Mouse (Mus musculus) CH12.LX (cell line): ENCODE measurements around the gene S100a13. TPM values are rescaled to one million over a fixed set of nuclear protein-coding genes. Genes with fewer than 3 reads are reported as not detected.

Experiments
- DNase-seq: peaks from one replicate; pipeline ENCODE4 v3.0.0-alpha.2; 2013; ENCODE audit errors: extremely low read depth
- H3K27ac ChIP-seq: 2 replicates; pipeline ENCODE4 v1.5.1; 2012; ENCODE audit warnings: low read depth, mild to moderate bottlenecking, control low read depth, moderate library complexity; ENCODE audit not compliant: insufficient read depth
- H3K27me3 ChIP-seq: replicated peaks from 2 replicates; pipeline ENCODE3; 2012; ENCODE audit warnings: inconsistent platforms
- H3K36me3 ChIP-seq, 2 experiments: replicated peaks in 1 of 2; 2 replicates each; pipeline versions ENCODE3 to v1.6.1; 2012; ENCODE audit warnings: inconsistent platforms in 1 of 2, low read length in 1 of 2, mild to moderate bottlenecking in 1 of 2, mixed read lengths in 1 of 2, moderate library complexity in 1 of 2; ENCODE audit not compliant: control insufficient read depth in 1 of 2, insufficient read depth in 1 of 2
- H3K4me1 ChIP-seq, 2 experiments: 2 replicates each; pipeline ENCODE4 v1.6.1; 2012; ENCODE audit warnings: inconsistent platforms in 1 of 2, moderate library complexity in 1 of 2; ENCODE audit not compliant: insufficient read depth in 2 of 2, control insufficient read depth in 1 of 2
- H3K4me2 ChIP-seq: 2 replicates; pipeline ENCODE4 v1.6.1; 2012; ENCODE audit warnings: low read depth, mild to moderate bottlenecking, control low read depth; ENCODE audit not compliant: poor library complexity, insufficient read depth, severe bottlenecking
- H3K4me3 ChIP-seq, 3 experiments: fragments of 150-350 bp in 1 of 3; sonication (generic) in 1 of 3; replicated peaks in 1 of 3; 2 replicates each; pipeline versions ENCODE3 to v1.5.1; 2011 to 2012; ENCODE audit warnings: low read depth in 2 of 3, low read length in 2 of 3, mild to moderate bottlenecking in 2 of 3, moderate library complexity in 2 of 3, control low read depth in 1 of 3, improper control_type of control experiment in 1 of 3, inconsistent platforms in 1 of 3, mixed read lengths in 1 of 3; ENCODE audit not compliant: poor library complexity in 1 of 3
- H3K79me2 ChIP-seq: replicated peaks from 2 replicates; pipeline ENCODE4 v1.6.1; 2012; ENCODE audit warnings: mild to moderate bottlenecking, moderate library complexity; ENCODE audit not compliant: control insufficient read depth, poor library complexity, insufficient read depth, severe bottlenecking; ENCODE audit errors: extremely low read depth
- H3K9ac ChIP-seq: 2 replicates; pipeline ENCODE4 v1.6.1; 2012; ENCODE audit warnings: low read depth, mild to moderate bottlenecking, control low read depth, moderate library complexity; ENCODE audit not compliant: insufficient read depth
- H3K9me3 ChIP-seq: replicated peaks from 2 replicates; pipeline ENCODE3; 2012; ENCODE audit warnings: low read length, inconsistent platforms, mixed read lengths
- CHD1 ChIP-seq: IDR thresholded peaks from 2 replicates; pipeline ENCODE4 v1.6.1; 2012; ENCODE audit warnings: low read depth, low read length, improper control_type of control experiment, inconsistent platforms
- CHD2 ChIP-seq: IDR thresholded peaks from 2 replicates; pipeline ENCODE4 v1.6.1; 2011; ENCODE audit warnings: low read length, improper control_type of control experiment
- CTCF ChIP-seq, 2 experiments: IDR thresholded peaks in 1 of 2; conservative IDR thresholded peaks in 1 of 2; 2 replicates each; pipeline ENCODE4 v1.5.1; 2011 to 2012; ENCODE audit warnings: low read depth in 2 of 2, low read length in 2 of 2, improper control_type of control experiment in 1 of 2, inconsistent platforms in 1 of 2, mild to moderate bottlenecking in 1 of 2, moderate library complexity in 1 of 2
- E2F4 ChIP-seq: IDR thresholded peaks from 2 replicates; pipeline ENCODE4 v1.6.1; 2011; ENCODE audit warnings: low read depth, low read length, improper control_type of control experiment; ENCODE audit not compliant: insufficient replicate concordance
- ELF1 ChIP-seq: IDR thresholded peaks from 2 replicates; pipeline ENCODE4 v1.6.1; 2014; ENCODE audit warnings: low read depth, mild to moderate bottlenecking, inconsistent platforms, low read length, improper control_type of control experiment
- EP300 ChIP-seq: IDR thresholded peaks from 2 replicates; pipeline ENCODE4 v1.6.1; 2011; ENCODE audit warnings: low read length, improper control_type of control experiment
- ETS1 ChIP-seq: conservative IDR thresholded peaks from 2 replicates; pipeline ENCODE4 v1.6.1; 2012; ENCODE audit warnings: low read depth, mild to moderate bottlenecking, inconsistent platforms, low read length, improper control_type of control experiment, moderate library complexity
- GABPA ChIP-seq: IDR thresholded peaks from 2 replicates; pipeline ENCODE4 v1.6.1; 2012; ENCODE audit warnings: low read depth, low read length, improper control_type of control experiment, inconsistent platforms; ENCODE audit not compliant: insufficient replicate concordance
- HCFC1 ChIP-seq: IDR thresholded peaks from 2 replicates; pipeline ENCODE4 v1.6.1; 2012; ENCODE audit warnings: low read depth, mild to moderate bottlenecking, inconsistent platforms, low read length, improper control_type of control experiment
- IRF4 ChIP-seq: IDR thresholded peaks from 2 replicates; pipeline ENCODE4 v1.6.1; 2014; ENCODE audit warnings: low read depth, mild to moderate bottlenecking, inconsistent platforms, low read length, improper control_type of control experiment
- JUN ChIP-seq: IDR thresholded peaks from 2 replicates; pipeline ENCODE4 v1.6.1; 2011; ENCODE audit warnings: low read depth, mild to moderate bottlenecking, low read length, improper control_type of control experiment, moderate library complexity; ENCODE audit not compliant: insufficient read depth
- MAFK ChIP-seq: IDR thresholded peaks from 2 replicates; pipeline ENCODE4 v1.6.1; 2011; ENCODE audit warnings: low read length, improper control_type of control experiment; ENCODE audit not compliant: insufficient replicate concordance
- MAX ChIP-seq: IDR thresholded peaks from 2 replicates; pipeline ENCODE4 v1.6.1; 2011; ENCODE audit warnings: low read length, improper control_type of control experiment
- MAZ ChIP-seq: IDR thresholded peaks from 2 replicates; pipeline ENCODE4 v1.6.1; 2012; ENCODE audit warnings: low read depth, mild to moderate bottlenecking, inconsistent platforms, low read length, improper control_type of control experiment, moderate library complexity
- NRF1 ChIP-seq: IDR thresholded peaks from 2 replicates; pipeline ENCODE4 v1.6.1; 2014; ENCODE audit warnings: low read depth, mild to moderate bottlenecking, inconsistent platforms, low read length, improper control_type of control experiment, moderate library complexity
- PAX5 ChIP-seq: IDR thresholded peaks from 2 replicates; pipeline ENCODE4 v1.6.1; 2012; ENCODE audit warnings: low read length, inconsistent platforms, mixed read lengths
- POLR2A ChIP-seq: IDR thresholded peaks from 2 replicates; pipeline ENCODE4 v1.6.1; 2011; ENCODE audit warnings: low read depth, mild to moderate bottlenecking, improper control_type of control experiment, low read length
- POLR2AphosphoS2 ChIP-seq: IDR thresholded peaks from 2 replicates; pipeline ENCODE4 v1.6.1; 2011; ENCODE audit warnings: low read depth, low read length, improper control_type of control experiment
- SMC3 ChIP-seq: IDR thresholded peaks from 2 replicates; pipeline ENCODE4 v1.6.1; 2011; ENCODE audit warnings: low read depth, low read length, improper control_type of control experiment
- TBP ChIP-seq: conservative IDR thresholded peaks from 2 replicates; pipeline ENCODE4 v1.6.1; 2011; ENCODE audit warnings: low read depth, low read length, improper control_type of control experiment
- TCF12 ChIP-seq: IDR thresholded peaks from 2 replicates; pipeline ENCODE4 v1.6.1; 2014; ENCODE audit warnings: low read depth, mild to moderate bottlenecking, inconsistent platforms, low read length, improper control_type of control experiment
- USF1 ChIP-seq: IDR thresholded peaks from 2 replicates; pipeline ENCODE4 v1.6.1; 2014; ENCODE audit warnings: low read depth, mild to moderate bottlenecking, inconsistent platforms, low read length, improper control_type of control experiment
- USF2 ChIP-seq: conservative IDR thresholded peaks from 2 replicates; pipeline ENCODE4 v1.6.1; 2011; ENCODE audit warnings: low read depth, low read length, improper control_type of control experiment
- ZNF384 ChIP-seq: IDR thresholded peaks from 2 replicates; pipeline ENCODE4 v1.6.1; 2012; ENCODE audit warnings: low read depth, low read length, improper control_type of control experiment, inconsistent platforms
- dilution Hi-C: fragments of 300-500 bp; cut with MboI; formaldehyde crosslinking; loops from 2 replicates; pipeline ENCODE4 v1.14.3; 2020; ENCODE audit warnings: low sequenced_read_pairs; ENCODE audit not compliant: extremely low pct_unique_long_range_greater_than_20kb, extremely low pct_ligation_motif_present
- in situ Hi-C: fragments of 300-500 bp; cut with MboI; formaldehyde crosslinking; loops from 3 replicates; pipeline ENCODE4 v1.14.3; 2019; ENCODE audit warnings: low sequenced_read_pairs, low pct_ligation_motif_present, low pct_unique_long_range_greater_than_20kb, mixed read lengths
- polyA plus RNA-seq: library from polyadenylated mRNA; unstranded; fragments of >175 nt; gene quantifications from 2 replicates; pipeline ENCODE4 v1.2.1, GENCODE M21; 2012; ENCODE audit warnings: low read depth; ENCODE audit not compliant: insufficient read length
- total RNA-seq, 2 experiments: library from RNA; depleted of rRNA; stranded (reverse); fragments of 300-350 nt in 1 of 2; fragments of >200 nt in 1 of 2; gene quantifications; 2 replicates each; pipeline ENCODE4 v1.2.3; 2012 to 2014

S100a13 gene
- total and polyA plus RNA-seq, 3 experiments = 19.3 to 41.6 (median 35.5) TPM

DNA sequence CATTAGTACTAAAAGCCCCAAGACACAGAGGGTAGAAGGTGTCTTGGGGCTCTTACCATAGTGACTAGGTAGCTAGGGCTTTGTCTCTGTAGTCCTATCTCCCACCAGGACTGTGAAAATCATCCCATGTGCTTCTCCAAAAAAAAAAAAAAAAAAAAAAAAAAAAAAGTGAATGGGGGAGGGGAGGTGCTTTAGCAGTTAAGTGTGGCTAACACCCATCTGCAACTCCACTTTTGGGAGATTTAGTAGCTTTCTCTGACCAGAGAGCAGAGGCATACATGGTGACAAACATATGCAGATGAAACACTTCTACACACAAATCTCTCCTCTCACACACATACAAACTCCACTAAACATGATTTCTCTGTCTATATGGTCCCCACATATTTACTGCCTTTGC is 16.6 kb upstream of the S100a13 start:
- in situ Hi-C loops (no loop called here), dilution Hi-C loops (no loop called here)
- peaks cover 66 to 77% of the 10 kb centered on the region in 2 experiments for H3K36me3 ChIP-seq

GRCm38 (mm10) chr3:90503444-90503843 is 10.8 kb upstream of the S100a13 start:
- TF ChIP-seq TBP = no peak
- no peak for TF ChIP-seq HCFC1
- TF ChIP-seq ETS1 = no peak
- TF ChIP-seq E2F4 = no peak
- TF ChIP-seq PAX5 = no peak
- TF ChIP-seq SMC3 = no peak
- no peak for TF ChIP-seq JUN
- TF ChIP-seq IRF4 = no peak
- Histone ChIP-seq H3K36me3 (peaks cover 63 to 81% of the 10 kb centered on the region in 2 experiments), H3K9me3 (no peaks in the 10 kb centered on the region), H3K4me2 (no peak overlapping the region), H3K79me2 (peaks cover 32% of the 10 kb centered on the region), H3K9ac (no peak overlapping the region), H3K27ac (no peak overlapping the region), H3K4me1 (peaks cover 0 to 39% of the 10 kb centered on the region in 2 experiments; a peak in 2 of 4 replicates), H3K27me3 (no peaks in the 10 kb centered on the region), H3K4me3 (no peak overlapping the region)
- no peak for DNase-seq
- in situ Hi-C loops = no loop called here
- dilution Hi-C loops = no loop called here

More for the DNA sequence above, 16.6 kb upstream of the S100a13 start:
- TF ChIP-seq ZNF384 (peak; percentile 81), CHD1 (no peak), MAX (no peak)
- no peak overlapping the region for H3K4me2 ChIP-seq
- no peaks in the 10 kb centered on the region for H3K79me2 ChIP-seq
- no peak for DNase-seq
- H3K27ac ChIP-seq = no peak overlapping the region
- no peaks in the 10 kb centered on the region for H3K4me1 ChIP-seq
- no peaks in the 10 kb centered on the region for H3K27me3 ChIP-seq
- no peak overlapping the region for H3K4me3 ChIP-seq
- no peaks in the 10 kb centered on the region for H3K9me3 ChIP-seq
- no peak overlapping the region for H3K9ac ChIP-seq

GRCm38 (mm10) chr3:90505216-90505615 is 9.0 kb upstream of the S100a13 start:
- dilution Hi-C loops (no loop called here), in situ Hi-C loops (loop anchor here (5.0 kb wide), 1 partner anchor 107 kb away; the partner anchor contains the start of gene S100a6)
- peaks cover 0 to 39% of the 10 kb centered on the region in 2 experiments; a peak in 2 of 4 replicates for H3K4me1 ChIP-seq
- H3K4me3 ChIP-seq = no peak overlapping the region
- H3K9me3 ChIP-seq = no peaks in the 10 kb centered on the region
- no peak overlapping the region for H3K9ac ChIP-seq
- TF ChIP-seq HCFC1 = no peak
- no peak for TF ChIP-seq EP300
- no peak for TF ChIP-seq SMC3
- no peak for TF ChIP-seq MAX
- no peak for TF ChIP-seq USF1
- no peak for TF ChIP-seq MAZ
- no peak for TF ChIP-seq CTCF (conservative IDR thresholded peaks at IDR 0.05 in 1 of 2, IDR thresholded peaks at IDR 0.05 in 1 of 2; ENCODE audit: low read depth in 2 of 2, low read length in 2 of 2)
- no peak for TF ChIP-seq POLR2A
- TF ChIP-seq USF2 = no peak
- no peak for TF ChIP-seq GABPA
- no peak for TF ChIP-seq POLR2AphosphoS2
- TF ChIP-seq ELF1 = no peak
- TF ChIP-seq MAFK = no peak
- no peak for TF ChIP-seq TCF12
- no peak for TF ChIP-seq CHD2
- TF ChIP-seq NRF1 = no peak
- no peak for TF ChIP-seq JUN
- TF ChIP-seq ETS1 = no peak
- H3K27me3 ChIP-seq = no peaks in the 10 kb centered on the region
- DNase-seq = no peak
- H3K27ac ChIP-seq = no peak overlapping the region
- no peak overlapping the region for H3K4me2 ChIP-seq
- peaks cover 48 to 73% of the 10 kb centered on the region in 2 experiments for H3K36me3 ChIP-seq
- H3K79me2 ChIP-seq = peaks cover 39% of the 10 kb centered on the region
